Mouse (Mus musculus) cerebellum, adult (tissue): ENCODE data around the gene Rln1.

Source experiments
- ATAC-seq: cut with Nextera tagmentation; 2 replicates; pipeline ENCODE4 v1.9.2; 2017; ENCODE audit warnings: mild to moderate bottlenecking, moderate library complexity, mixed read lengths; ENCODE audit not compliant: insufficient number of reproducible peaks, low FRiP score, low TSS enrichment

Rln1 gene

DNA sequence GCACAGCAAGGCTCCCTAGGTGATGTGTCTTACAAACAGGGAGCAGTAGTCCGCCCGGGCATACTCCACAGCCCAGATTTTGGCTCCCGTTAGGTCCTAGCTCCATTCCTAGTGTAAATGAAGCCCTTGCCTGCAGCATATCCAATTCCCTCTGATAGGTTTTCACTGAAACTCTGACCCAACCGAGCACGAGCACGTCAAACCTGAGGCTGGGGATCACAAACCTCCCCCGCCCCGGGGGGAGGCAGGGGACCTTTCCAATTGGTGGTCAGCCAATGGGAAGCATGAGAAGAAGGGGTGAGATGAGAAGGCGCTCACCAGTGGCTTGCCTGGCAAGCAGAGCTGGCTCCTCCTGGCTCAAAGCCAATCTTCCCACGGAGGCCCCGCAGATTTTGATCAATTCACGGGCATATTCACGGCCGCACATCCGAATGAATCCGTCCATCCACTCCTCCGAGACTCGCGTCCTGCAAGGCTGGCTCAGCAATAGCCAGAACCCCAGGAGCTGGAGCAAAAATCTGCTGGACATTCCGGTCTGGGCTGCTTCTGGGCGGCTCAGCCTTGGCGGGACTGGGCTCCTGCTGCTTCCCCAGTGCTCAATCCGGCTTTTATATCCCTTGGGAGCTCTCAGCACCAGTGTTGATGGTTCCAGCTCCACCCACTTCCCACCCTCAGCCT lies at the start of gene Rln1:
Rln1 (minus strand) TSS at position 603 of the 678 bp plus-strand sequence.
- peak; percentile 76 for ATAC-seq

DNA sequence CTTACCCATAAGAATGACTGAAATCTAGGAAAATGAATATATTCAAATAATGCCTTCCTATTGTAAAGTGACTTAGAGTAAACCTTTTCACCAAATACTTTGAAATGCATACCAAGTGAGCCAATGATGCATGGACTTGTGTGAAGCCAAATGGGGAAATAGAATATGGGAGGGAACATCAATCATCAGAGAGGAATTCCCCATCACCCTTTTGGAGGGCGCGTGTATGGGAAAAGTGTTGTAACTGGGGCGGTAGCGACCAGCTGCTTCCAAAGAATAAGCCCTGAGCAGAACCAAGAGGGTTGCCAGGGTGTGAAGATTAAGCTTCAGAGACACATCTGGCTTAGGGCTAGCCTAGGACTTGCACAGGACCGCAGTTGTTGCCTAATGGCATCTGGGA lies 48.9 kb upstream of the Rln1 start:
- ATAC-seq, result no peak

DNA sequence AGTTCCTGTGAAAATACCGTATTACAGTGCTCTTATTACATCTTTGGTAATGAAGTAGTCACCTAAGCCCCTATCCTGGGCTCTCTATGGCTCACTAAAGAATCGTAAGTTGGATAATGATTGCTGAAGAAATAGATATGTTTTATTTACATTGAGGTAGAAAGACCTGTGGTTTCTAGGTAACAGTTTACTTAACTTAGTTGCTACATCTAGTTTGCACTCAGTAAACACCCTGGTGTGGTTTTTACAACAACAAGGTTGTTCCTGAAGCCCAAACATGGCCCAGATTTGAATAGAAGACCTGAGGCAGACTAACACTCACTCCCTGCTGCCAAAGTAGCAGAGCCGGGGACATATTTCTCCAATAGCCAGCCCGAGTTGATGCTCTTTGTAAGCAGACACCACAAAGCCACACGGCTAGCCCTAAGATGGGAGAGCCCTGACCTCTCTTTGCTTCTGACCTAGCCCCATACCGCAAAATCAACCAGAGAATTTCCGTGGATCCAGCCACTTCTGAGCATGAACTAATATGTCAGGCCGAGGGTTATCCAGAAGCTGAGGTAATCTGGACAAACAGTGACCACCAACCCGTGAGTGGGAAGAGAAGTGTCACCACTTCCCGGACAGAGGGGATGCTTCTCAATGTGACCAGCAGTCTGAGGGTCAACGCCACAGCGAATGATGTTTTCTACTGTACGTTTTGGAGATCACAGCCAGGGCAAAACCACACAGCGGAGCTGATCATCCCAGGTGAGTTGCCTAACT lies 45.6 kb upstream of the Rln1 start:
- ATAC-seq, result no peak

DNA sequence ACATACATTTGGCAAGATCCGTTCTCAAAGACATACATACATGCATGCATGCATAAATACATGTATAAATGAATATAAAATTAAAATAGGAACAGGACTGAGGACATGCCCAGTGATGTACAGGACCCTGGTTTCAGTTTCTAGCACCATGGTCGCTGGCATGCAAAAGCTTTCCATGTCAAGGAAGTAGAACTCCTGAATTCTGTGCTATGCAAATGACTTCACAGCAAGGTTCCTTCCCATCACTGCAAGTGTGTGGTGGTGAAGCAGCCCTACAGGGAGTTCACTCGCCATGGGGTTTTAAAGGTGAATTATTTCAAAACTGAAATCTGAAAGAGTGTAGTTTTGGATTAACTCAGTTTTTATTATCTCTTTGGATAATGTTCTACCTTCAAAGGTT lies 41.9 kb upstream of the Rln1 start:
- ATAC-seq, result no peak

DNA sequence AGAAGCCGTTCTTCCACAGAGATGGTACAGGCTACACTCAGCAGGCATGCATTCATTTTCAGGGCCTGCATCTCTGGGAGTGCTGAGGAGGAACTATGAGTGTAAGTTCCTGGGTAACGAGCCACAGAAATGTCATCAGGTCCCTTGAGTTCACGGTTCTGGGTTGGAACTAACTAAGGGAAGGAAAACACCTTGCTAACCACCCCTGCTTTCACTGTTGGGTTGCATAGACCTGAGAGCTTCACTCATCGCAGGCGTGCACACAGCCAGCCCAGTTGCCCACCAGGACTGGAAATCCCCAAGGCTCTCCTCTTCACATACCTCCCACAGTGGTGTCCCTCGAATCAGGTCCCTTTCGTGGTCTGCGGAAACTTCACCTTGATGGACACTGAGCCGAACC lies 40.5 kb upstream of the Rln1 start:
- no peak for ATAC-seq

DNA sequence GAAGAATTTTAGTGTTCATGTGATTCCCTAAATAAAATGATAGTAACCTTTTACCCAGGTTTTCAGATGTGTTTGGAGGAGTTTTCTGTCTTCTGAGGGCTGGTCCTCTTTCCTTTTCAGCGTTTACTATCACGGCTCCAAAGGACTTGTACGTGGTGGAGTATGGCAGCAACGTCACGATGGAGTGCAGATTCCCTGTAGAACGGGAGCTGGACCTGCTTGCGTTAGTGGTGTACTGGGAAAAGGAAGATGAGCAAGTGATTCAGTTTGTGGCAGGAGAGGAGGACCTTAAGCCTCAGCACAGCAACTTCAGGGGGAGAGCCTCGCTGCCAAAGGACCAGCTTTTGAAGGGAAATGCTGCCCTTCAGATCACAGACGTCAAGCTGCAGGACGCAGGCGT lies 39.0 kb upstream of the Rln1 start:
- ATAC-seq, result no peak

DNA sequence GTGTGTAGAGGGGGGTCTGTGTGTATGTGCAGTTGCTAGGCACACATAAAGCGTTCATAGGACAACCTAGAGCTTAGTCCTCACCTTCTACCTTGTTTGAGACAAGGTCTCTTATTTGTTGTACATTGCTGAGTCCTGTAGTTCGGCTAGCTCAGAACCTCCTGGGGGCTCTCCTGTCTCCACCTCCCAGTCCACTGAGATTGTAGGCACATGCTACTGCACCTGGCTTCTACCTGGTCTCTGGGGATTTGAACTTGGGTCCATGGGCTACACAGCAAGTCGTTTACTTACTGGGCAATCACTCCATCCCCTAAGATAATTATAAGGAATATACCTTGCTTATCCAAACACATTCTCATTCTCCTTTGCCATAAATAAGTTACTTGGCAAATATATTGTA lies 38.2 kb upstream of the Rln1 start:
- no peak for ATAC-seq

DNA sequence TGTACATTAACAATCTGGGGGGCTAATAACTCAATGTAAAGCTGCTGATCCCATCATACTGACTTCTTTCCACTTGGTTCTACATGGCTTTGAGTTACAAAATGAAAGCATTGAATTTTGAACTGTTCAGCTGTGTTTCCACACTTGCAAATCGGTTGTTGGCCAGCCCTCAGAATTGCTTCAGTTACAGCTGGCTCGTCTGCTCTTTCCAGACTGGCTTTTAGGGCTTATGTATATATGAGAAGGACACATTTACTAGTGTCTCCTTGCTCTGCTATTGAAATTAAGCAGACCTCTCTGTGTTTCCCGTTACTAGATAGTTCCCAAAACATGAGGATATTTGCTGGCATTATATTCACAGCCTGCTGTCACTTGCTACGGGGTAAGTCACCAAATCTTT lies 37.7 kb upstream of the Rln1 start:
- ATAC-seq, result no peak

DNA sequence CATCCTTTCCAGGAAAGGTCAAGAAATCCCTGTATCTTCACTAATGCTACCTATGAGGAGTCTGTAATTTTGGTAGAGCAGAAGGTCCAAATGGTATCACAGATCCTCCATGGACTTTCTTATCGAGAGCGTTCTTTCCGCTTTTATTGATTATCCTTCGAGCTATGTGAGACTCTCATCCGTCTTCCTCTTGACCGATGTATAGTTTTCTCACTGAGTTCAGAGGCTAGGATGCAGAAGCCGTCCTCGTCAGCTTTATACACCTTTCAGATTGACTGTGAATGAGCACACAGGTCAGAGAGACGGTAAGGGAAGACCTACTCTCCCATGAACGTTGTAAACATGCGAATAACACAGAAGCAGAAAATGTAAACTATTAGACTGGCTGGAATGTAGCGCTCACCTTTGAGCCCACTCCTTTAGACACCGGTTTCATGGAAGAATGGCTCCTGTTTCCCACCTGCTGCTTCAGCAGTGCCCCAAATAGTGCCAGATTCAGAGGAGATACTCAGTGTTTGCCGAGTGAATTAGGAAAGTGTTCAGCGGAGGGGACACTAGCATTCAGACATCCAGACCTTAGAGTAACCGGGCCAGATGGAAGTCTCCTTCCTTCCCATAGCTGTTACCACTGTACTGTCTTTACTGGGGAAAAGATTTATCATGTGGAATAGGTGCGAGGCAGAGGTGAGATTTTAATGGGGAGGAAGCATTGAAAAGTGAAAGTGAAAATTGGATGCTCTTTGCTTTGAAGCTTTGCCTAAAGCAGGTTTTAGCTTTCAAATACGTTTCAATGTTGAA lies 37.0 kb upstream of the Rln1 start:
- no peak for ATAC-seq

DNA sequence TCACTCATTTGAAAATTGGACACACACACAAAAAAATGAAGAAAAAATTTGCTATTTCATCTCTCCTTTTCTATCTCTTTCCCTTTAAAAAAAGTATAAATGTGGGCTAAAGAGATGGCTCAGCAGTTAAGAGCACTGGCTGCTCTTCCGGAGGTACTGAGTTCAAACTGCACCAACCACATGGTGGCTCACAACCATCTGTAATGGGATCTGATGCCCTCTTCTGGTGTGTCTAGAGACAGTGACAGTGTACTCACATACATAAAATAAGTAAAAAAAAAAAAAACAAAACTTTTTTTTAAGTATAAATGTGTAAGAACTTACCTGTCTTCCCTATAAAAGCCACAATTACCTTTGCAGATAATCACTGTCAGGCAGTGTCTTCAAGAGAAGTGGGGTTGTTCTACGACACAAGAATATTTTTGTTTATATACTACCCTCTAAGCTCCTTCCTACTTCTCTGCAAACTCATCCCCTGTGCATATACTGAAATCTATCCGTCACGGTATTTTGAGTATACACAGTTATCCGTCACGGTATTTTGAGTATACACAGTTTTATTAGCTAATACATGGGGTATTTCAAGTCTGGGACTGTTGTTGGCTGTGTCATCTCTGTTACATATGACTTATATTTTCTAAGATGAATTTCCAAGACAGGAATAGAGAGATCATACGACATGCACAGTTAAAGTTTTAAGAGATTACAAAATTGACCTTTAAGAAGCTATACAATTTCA lies 36.2 kb upstream of the Rln1 start:
- ATAC-seq, result no peak

DNA sequence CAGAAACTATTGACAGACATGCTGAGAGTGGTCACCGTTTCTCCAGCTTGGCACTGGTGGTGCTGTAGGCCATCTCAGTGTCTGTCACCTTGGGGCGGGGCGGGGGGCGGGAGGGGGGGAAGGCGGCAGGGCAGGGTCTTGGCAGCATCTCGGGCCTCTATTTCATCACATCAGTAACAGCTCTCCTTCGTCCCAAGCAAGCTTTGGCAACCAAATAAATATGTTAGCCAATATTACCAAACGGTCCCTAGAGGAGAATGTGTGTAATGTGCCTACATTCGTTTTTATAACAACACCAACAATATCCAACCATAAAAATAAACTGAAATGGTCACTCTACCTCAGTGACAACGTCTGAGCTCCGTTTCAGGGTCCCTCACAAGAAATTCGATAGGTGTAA lies 35.6 kb upstream of the Rln1 start:
- ATAC-seq, result no peak

DNA sequence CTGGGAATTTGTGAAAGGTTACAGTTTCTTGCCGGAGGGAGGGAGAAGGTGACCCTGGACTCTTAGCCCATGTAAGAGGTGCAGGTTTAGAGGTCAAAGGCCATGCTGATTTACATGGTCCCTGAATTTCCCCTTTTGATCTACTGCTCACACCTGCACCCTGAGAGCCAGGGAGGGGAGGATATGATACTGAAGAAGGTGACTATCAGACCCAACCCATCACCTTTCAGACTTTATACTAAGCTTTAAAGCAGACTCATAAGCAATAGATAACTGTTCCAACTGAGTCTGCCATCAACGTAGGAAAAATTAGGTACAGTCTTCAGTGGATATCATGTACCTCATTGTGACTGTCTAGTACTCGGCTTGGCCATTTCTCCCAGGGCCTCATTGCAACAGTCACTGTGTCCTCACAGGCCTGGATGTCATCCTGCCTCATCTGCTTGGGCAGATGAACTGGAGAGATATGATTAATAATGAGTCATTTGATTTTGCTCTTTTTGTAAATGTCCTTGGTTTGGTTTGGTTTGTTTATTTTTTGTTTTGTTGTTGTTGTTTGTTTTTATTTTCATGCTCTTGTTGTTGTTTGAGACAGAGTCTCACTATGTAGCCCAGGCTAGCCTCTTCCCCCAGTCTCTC lies 34.3 kb upstream of the Rln1 start:
- ATAC-seq, result no peak

DNA sequence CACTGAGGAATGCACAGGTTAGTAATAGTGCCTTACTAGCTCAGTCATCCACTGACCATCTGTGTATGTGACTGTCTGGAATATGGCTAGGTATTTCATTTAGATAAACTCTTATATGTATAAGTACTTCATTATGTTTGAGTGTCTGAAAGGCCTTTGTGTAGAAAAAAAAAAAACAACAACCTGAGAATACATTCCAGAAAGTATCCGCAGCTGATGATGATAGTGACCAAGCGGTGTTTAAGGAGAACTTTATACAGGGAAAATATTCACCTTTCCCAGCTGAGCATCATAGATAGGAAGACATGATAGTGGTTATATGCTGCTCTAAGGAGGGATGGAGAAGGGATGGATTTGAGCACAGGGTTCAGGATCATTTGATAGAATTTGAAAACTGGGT lies 33.6 kb upstream of the Rln1 start:
- no peak for ATAC-seq

DNA sequence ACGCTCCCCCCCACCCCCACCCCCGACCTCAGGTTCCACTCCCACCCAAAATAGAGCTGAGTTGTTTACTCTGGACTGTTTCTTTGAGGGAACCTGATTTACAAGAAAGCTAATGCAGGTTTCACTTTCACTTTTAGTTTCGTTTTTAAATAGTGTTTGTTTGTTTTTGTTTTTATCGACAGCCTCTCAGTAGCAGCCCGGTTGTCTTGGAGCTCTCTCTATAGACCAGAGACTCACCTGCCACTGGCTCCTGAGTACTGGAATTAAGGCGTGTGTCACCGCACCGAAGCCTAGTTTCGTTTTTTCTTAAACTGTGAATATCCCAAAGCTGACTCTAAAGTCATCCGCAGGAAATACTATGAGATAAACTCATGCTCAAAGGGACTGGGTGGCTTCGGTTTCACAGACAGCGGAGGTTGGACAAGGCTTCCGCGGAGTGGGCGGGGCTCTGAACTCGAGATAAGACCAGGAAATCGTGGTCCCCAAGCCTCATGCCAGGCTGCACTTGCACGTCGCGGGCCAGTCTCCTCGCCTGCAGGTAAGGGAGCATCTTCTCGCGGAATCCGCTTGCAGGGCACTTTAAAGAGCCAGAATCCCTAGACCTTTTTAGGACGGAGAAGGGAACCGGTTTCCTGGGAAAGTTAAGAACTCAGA lies 32.6 kb upstream of the Rln1 start, which contains the start of the genes Plgrkt and Cd274:
Plgrkt (minus strand) TSS at position 422 of the 654 bp plus-strand sequence.
Cd274 (plus strand) TSS at position 487 of the 654 bp plus-strand sequence.
- peak; percentile 85 for ATAC-seq

DNA sequence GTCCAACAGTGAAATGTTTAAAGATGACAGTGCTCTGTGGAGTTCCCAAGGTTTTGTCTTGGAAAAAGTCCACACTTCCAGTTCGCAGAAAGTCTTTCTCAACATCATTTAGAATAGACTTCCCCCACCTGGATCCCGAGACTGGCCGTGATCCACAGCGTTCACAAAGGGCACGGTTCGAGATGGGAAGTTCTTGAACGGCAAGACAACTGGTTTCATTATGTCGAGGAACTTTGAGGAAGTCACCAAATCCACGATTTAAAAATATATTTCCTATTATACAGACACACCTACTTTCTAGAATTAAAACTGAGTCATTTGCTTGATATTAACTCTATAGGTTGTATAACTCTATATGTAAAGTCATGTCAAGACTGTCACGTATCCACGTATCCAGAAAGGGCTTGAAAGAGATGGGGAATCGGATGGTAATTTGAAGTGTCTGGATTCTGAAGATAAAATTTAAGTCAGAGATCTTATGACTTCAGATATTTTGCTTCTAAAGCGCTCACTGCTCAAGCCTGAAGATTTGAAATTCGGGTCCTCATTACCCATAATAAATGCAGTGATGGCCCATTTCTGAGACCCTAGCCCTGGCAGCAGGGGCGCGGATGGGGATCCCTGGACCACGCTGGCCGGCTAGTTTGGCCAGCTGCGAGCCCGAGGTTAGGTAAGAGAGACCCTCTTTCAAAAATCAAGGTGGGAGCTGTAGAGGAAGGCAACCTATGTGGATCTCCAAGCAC lies 31.9 kb upstream of the Rln1 start:
- ATAC-seq, result no peak

DNA sequence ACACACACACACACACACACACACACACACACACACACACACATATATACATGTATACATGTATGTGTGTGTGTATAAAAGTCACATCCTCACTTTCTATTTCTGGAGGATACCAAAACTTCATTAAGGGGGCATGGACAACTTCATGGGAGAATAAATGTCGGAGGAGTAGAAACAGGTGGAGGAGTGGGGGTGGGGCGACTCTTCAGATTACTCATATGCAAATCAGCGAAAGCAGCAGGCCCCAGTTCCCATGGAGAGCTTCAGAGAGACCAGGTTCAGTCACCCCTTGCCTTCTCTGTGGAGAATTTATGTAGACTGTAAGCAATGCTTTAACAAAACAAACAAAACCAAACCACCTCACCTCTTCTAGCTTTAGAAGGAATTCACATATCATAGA lies 30.6 kb upstream of the Rln1 start:
- ATAC-seq, result no peak

DNA sequence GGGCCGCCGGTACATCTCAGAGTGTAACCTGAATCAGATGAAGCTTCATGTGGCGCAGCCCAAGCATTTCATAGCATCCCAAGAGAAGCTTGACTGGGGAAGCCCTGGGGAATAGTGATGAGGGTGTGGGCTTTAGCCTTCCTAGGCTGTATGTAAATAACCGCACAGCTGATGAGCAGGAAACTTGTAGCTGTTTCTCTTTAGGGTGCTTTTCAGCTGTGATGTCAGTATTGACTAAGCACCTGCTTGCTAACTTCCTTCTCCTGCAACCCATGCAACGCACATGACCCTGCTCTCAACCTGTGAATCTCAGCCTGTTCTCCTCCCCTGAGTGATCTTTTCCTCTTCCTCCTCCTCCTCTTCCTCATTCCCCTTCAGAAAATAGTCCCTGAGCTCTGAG lies 29.6 kb upstream of the Rln1 start:
- no peak for ATAC-seq

DNA sequence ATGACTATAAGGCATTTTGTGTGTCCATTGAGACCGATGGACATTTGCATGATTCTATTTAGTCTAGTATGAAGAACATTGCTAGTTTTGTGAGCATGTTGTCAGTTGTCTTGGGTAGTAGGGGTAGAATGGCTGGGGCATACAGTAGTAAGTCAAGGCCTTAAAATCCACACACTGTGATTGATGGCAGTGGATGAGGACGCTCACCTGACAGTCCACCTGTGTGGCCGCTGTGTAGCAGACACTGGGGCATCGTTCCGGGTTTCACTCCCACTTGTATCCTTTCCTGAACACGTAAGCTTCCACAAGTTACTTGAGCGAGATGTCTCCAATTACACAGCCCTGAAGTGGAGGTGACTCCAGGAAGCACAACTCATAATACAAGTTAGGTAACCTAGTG lies 29.1 kb upstream of the Rln1 start:
- no peak for ATAC-seq
